Mouse (Mus musculus): Measurements from ENCODE around the gene Fbxw13. TPM values are rescaled to one million over a fixed set of nuclear protein-coding genes. Genes with fewer than 3 reads are reported as not detected.
"Not testable (repeated sequence)": the region's sequence is repeated elsewhere in the genome, so short reads cannot be mapped to it uniquely, and the experiment has no call there.

Fbxw13 gene
- polyA plus RNA-seq, 1 experiment = 0.07 TPM

DNA sequence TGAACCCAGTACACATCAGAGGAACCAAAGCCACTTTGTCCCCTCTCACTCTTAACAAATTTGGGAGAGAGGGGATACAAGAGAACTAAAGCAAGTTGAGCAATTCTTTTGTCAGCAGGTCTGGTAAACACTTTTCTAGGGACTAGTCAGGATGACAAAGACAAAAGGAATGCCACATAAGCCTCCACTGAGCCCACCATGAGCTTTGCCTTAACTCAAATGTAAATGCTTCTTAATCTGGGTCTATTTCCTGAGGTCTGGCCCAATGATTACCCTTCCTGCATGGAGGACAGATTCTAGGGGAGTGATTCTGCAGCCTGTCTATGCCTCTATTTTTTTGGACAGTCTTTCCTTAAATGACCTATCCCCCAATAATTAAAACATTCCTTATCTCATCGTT is 19.5 kb downstream of the Fbxw13 start:
- Histone ChIP-seq H3K36me3 (ENCODE audit: control insufficient read depth, insufficient read depth, low read length) (no peaks in the 10 kb centered on the region), H3K4me1 (replicated peaks; ENCODE audit: control insufficient read depth, insufficient read depth, low read length) (no peaks in the 10 kb centered on the region), H3K27ac (ENCODE audit: control insufficient read depth, insufficient read depth, low read length) (no peak overlapping the region), H3K27me3 (ENCODE audit: control insufficient read depth, insufficient read depth, low read length) (no peaks in the 10 kb centered on the region), H3K4me3 (ENCODE audit: control insufficient read depth, insufficient read depth, low read length) (no peak overlapping the region)
- WGBS = 89% methylated on average over 1 of the region's 1 CpGs
- no peak for DNase-seq
- TF ChIP-seq CTCF (IDR thresholded peaks at IDR 0.05; ENCODE audit: borderline replicate concordance, control insufficient read depth, extremely low read depth, insufficient read depth, low read length, poor library complexity) (no peak), POLR2A (IDR thresholded peaks at IDR 0.05; ENCODE audit: control insufficient read depth, extremely low read depth, insufficient read depth, low read length, poor library complexity) (no peak)

DNA sequence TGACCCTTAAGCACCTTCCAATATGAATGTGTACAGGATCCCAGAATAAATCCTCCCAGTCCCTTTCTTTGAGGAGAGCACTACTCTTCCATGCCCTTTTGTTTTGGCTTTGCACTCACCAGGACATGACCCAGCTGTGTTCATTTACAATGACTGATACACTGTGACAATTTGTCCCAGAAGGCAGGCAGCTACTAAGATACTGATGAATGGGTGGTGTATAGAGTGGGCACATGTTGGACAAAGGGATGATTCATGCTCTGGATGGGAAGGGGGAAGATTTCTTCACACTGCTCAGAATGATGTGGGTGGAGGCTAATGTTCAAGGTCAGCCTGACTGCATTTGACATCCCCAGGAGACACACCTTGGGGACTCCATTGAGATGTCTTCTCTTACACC is 28.5 kb downstream of the Fbxw13 start:
- Histone ChIP-seq H3K27ac (ENCODE audit: control insufficient read depth, insufficient read depth, low read length) (no peak overlapping the region), H3K27me3 (ENCODE audit: control insufficient read depth, insufficient read depth, low read length) (no peaks in the 10 kb centered on the region), H3K4me3 (ENCODE audit: control insufficient read depth, insufficient read depth, low read length) (no peak overlapping the region), H3K4me1 (replicated peaks; ENCODE audit: control insufficient read depth, insufficient read depth, low read length) (no peaks in the 10 kb centered on the region), H3K36me3 (ENCODE audit: control insufficient read depth, insufficient read depth, low read length) (no peaks in the 10 kb centered on the region)
- no peak for TF ChIP-seq CTCF (IDR thresholded peaks at IDR 0.05; ENCODE audit: borderline replicate concordance, control insufficient read depth, extremely low read depth, insufficient read depth, low read length, poor library complexity)
- no peak for TF ChIP-seq POLR2A (IDR thresholded peaks at IDR 0.05; ENCODE audit: control insufficient read depth, extremely low read depth, insufficient read depth, low read length, poor library complexity)
- DNase-seq = no peak

DNA sequence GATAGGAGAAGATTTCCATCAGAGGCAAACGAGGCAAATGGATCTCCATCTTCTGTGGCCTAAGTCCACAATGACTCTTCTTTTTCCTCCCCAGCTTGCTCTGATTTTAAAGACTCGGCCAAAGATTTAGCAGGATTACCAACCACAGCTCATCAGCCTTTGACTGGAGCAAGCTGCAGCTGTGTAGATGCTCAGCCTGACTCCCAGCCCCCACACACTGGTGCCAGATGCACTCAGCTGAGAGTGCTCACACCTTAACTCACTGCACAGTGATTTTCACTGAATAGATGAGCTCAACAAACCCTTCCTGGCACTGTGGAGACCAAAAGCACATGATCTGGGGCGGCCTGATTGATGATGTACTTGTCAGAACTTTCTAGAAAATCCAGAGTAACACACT is 33.8 kb downstream of the Fbxw13 start, which contains the start of gene Fbxw21:
TSS of gene Fbxw21 (minus strand) at position 101 of the 400 bp plus-strand sequence.
- no peak for DNase-seq
- 82% methylated on average over 3 of the region's 3 CpGs for WGBS
- no peak for TF ChIP-seq CTCF (IDR thresholded peaks at IDR 0.05; ENCODE audit: borderline replicate concordance, control insufficient read depth, extremely low read depth, insufficient read depth, low read length, poor library complexity)
- TF ChIP-seq POLR2A (IDR thresholded peaks at IDR 0.05; ENCODE audit: control insufficient read depth, extremely low read depth, insufficient read depth, low read length, poor library complexity) = no peak

DNA sequence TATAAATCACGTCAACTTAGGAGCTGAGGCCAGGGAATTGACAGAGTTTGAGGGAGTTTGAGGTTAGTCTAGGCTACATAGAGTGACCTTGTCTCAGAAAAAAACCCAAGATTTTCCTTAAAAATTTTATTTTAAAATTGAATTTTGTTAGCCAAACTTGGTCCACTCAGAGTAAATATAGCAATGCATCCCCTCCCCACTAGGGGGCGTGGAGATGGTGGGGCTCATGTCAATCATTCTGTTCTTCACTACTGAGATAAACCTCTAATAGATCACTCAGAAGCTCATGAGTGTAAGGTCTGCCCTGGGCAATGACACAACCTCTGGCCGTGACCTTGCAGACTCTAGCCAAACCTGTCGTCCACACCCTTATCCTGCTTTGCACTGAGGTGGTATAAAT is 55.4 kb downstream of the Fbxw13 start:
- not testable (repeated sequence) for H3K4me1 ChIP-seq (replicated peaks; ENCODE audit: control insufficient read depth, insufficient read depth, low read length); H3K4me3 ChIP-seq (ENCODE audit: control insufficient read depth, insufficient read depth, low read length); H3K36me3 ChIP-seq (ENCODE audit: control insufficient read depth, insufficient read depth, low read length); H3K27ac ChIP-seq (ENCODE audit: control insufficient read depth, insufficient read depth, low read length); H3K27me3 ChIP-seq (ENCODE audit: control insufficient read depth, insufficient read depth, low read length)
- peak; percentile 18 for DNase-seq
- 65% methylated on average over 4 of the region's 4 CpGs for WGBS

More for the DNA sequence above, 33.8 kb downstream of the Fbxw13 start, which contains the start of gene Fbxw21:
- H3K36me3 ChIP-seq (ENCODE audit: control insufficient read depth, insufficient read depth, low read length) = no peaks in the 10 kb centered on the region
- H3K27me3 ChIP-seq (ENCODE audit: control insufficient read depth, insufficient read depth, low read length) = no peaks in the 10 kb centered on the region
- no peak within 1 kb of the TSS for H3K27ac ChIP-seq (ENCODE audit: control insufficient read depth, insufficient read depth, low read length)
- no peak within 1 kb of the TSS for H3K4me3 ChIP-seq (ENCODE audit: control insufficient read depth, insufficient read depth, low read length)
- H3K4me1 ChIP-seq (replicated peaks; ENCODE audit: control insufficient read depth, insufficient read depth, low read length) = no peaks in the 10 kb centered on the region

DNA sequence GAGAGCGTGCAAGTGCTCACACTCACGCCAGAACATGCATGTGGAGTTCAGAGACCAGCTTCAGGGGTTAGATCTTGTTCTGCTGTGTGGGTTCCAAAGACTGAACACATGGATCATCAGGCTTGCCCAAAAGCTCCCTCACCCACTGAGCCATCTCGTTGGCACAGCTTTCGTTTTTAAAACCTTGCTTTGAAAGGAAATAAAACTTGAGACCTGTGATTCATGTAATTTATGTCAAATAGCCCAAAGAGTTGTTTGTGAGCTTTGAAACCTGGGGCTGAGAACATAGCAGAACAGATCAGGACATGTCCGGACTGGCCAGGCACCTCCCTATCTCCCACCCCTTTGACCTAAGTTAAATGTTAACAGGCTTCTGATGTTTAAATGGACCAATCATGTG is 65.7 kb downstream of the Fbxw13 start:
- Histone ChIP-seq H3K4me1 (replicated peaks; ENCODE audit: control insufficient read depth, insufficient read depth, low read length) (no peaks in the 10 kb centered on the region), H3K4me3 (ENCODE audit: control insufficient read depth, insufficient read depth, low read length) (no peak overlapping the region), H3K27me3 (ENCODE audit: control insufficient read depth, insufficient read depth, low read length) (no peaks in the 10 kb centered on the region), H3K27ac (ENCODE audit: control insufficient read depth, insufficient read depth, low read length) (no peak overlapping the region), H3K36me3 (ENCODE audit: control insufficient read depth, insufficient read depth, low read length) (no peaks in the 10 kb centered on the region)
- no peak for TF ChIP-seq POLR2A (IDR thresholded peaks at IDR 0.05; ENCODE audit: control insufficient read depth, extremely low read depth, insufficient read depth, low read length, poor library complexity)
- no peak for TF ChIP-seq CTCF (IDR thresholded peaks at IDR 0.05; ENCODE audit: borderline replicate concordance, control insufficient read depth, extremely low read depth, insufficient read depth, low read length, poor library complexity)
- 87% methylated on average over 5 of the region's 5 CpGs for WGBS
- DNase-seq = no peak

Other genes starting within 250 kb of the Fbxw13 start
- 5.1 and 7.9 TPM in 2 replicates for gene Col7a1, start 242.4 kb downstream of the Fbxw13 start, polyA plus RNA-seq (2012; rRNA removed)
- 0.40 and 1.3 TPM in 2 replicates for gene Ucn2, start 210.0 kb downstream of the Fbxw13 start, polyA plus RNA-seq (2012; rRNA removed)
- 13.4 and 15.1 TPM in 2 replicates for gene Pfkfb4, start 204.2 kb downstream of the Fbxw13 start, polyA plus RNA-seq (2012; rRNA removed)
- 2,502 and 2,648 TPM in 2 replicates for gene Shisa5, start 157.4 kb downstream of the Fbxw13 start, polyA plus RNA-seq (2012; rRNA removed)
- 210 and 228 TPM in 2 replicates for gene Trex1, start 136.2 kb downstream of the Fbxw13 start, polyA plus RNA-seq (2012; rRNA removed)
- gene Atrip, start 121.9 kb downstream of the Fbxw13 start, polyA plus RNA-seq (2012; rRNA removed) = 37.9 and 39.9 TPM in 2 replicates
- gene Ccdc51, start 113.5 kb downstream of the Fbxw13 start, polyA plus RNA-seq (2012; rRNA removed) = 11.7 and 11.9 TPM in 2 replicates
- 31.4 and 52.2 TPM in 2 replicates for gene Tma7, start 113.4 kb downstream of the Fbxw13 start, polyA plus RNA-seq (2012; rRNA removed)
- gene Plxnb1, start 100.6 kb downstream of the Fbxw13 start, polyA plus RNA-seq (2012; rRNA removed) = 22.4 and 25.6 TPM in 2 replicates
- not detected in 2 replicates for gene Fbxw21, start 33.9 kb downstream of the Fbxw13 start, polyA plus RNA-seq (2012; rRNA removed)
- not detected in 2 replicates for gene Fbxw20, start 38.8 kb upstream of the Fbxw13 start, polyA plus RNA-seq (2012; rRNA removed)
- not detected in 2 replicates for gene Fbxw14, start 91.7 kb upstream of the Fbxw13 start, polyA plus RNA-seq (2012; rRNA removed)
- gene Fbxw28, start 143.7 kb upstream of the Fbxw13 start, polyA plus RNA-seq (2012; rRNA removed) = not detected in 2 replicates
- not detected in 2 replicates for gene Fbxw22, start 208.3 kb upstream of the Fbxw13 start, polyA plus RNA-seq (2012; rRNA removed)